Mouse (Mus musculus) liver, embryonic 14.5 days (tissue): ENCODE results near the gene Phactr4.

Experiments used
- CTCF ChIP-seq: IDR thresholded peaks from 2 replicates; pipeline ENCODE4 v1.5.1; 2016; ENCODE audit warnings: antibody characterized with exemption, low read depth, control low read depth
- EP300 ChIP-seq: IDR thresholded peaks from 2 replicates; pipeline ENCODE4 v1.6.1; 2016; ENCODE audit warnings: antibody characterized with exemption, low read depth

DNA sequence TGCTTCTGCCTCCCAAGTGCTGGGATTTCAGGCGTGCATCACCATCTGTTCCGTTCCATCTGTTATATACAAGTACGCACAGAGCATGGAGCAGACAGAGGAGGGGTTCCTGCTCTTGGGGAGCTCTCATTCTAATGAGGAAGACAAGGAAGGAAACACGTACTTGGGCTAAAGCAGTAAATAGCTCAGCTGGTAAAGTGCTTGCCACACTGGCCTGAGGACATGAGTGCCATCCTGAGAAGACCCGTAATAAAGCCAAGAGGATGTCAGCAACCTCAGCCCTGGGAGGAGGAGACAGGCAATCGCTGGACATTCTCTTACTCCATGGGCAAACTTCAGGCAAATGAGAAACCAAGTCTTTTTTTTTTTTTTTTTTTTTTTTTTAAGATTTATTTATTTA is 116.3 kb downstream of the Phactr4 start:
- TF ChIP-seq CTCF (no peak), EP300 (no peak)
